Mouse (Mus musculus): Measurements from ENCODE around the gene Tmem18.

GRCm38 (mm10) chr12:30618425-30618824, 34.2 kb downstream of the Tmem18 start:
- TF ChIP-seq GATA1 (IDR thresholded peaks at IDR 0.05; ENCODE audit: borderline replicate concordance, low read length): no peak
- TF ChIP-seq FLI1 (IDR thresholded peaks at IDR 0.05; ENCODE audit: low read length): no peak
